Mouse (Mus musculus) left cerebral cortex, adult 18-20 months (tissue): ENCODE results near the gene Hist1h1a. TPM values are rescaled to one million over a fixed set of nuclear protein-coding genes. Genes with fewer than 3 reads are reported as not detected.
"Not testable (repeated sequence)": the region's sequence is repeated elsewhere in the genome, so short reads cannot be mapped to it uniquely, and the experiment has no call there.

Source experiments
- DNase-seq, 2 experiments: peaks; one replicate each; pipeline ENCODE4 v3.0.0; 2021 to 2022; ENCODE audit warnings: low spot score in 2 of 2, mixed read lengths in 1 of 2
- long read RNA-seq, 2 experiments: library from polyadenylated mRNA; stranded (forward); transcript quantifications; one replicate each; pipeline ENCODE4 v2.0.0; 2021
- total RNA-seq, 2 experiments: library from RNA; stranded (reverse); gene quantifications; 2 replicates each; pipeline ENCODE4 v1.2.3; 2021

The Hist1h1a gene
- 10 to 100 TPM; 24.9 to 25.2 TPM for total RNA-seq
- long read RNA-seq, experiment 1, result 0 reads
- long read RNA-seq, experiment 2, result 0 reads

DNA sequence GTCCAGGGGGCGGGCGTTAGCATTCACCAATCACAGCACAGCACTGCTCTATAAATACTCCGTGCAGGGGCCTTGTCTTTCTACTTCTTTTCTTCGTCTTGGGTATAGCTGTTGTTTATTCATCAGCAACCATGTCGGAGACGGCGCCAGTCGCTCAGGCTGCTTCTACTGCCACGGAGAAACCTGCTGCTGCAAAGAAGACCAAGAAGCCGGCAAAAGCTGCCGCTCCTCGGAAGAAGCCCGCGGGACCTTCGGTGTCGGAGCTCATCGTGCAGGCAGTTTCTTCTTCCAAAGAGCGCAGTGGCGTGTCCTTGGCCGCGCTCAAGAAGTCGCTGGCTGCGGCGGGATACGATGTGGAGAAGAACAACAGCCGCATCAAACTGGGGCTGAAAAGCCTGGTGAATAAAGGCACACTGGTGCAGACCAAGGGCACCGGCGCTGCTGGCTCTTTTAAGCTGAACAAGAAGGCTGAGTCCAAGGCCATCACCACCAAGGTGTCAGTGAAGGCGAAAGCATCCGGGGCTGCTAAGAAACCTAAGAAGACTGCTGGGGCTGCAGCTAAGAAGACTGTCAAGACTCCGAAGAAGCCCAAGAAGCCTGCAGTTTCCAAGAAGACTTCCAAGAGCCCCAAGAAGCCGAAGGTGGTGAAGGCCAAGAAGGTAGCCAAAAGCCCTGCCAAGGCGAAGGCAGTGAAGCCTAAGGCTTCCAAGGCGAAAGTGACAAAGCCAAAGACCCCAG lies at the start of gene Hist1h1a:
Gene Hist1h1a (plus strand): TSS at position 81 of the 738 bp plus-strand sequence.
- DNase-seq, result peak; percentile 71 to 77

GRCm38 (mm10) chr13:23716261-23717042 lies 47.0 kb upstream of the Hist1h1a start:
- no peak for DNase-seq

- no peak for DNase-seq
These were observed 46.3 kb upstream of the Hist1h1a start for GRCm38 (mm10) chr13:23717176-23717575.

- not testable (repeated sequence) for DNase-seq
These were observed 45.7 kb upstream of the Hist1h1a start for GRCm38 (mm10) chr13:23717593-23718245.

DNA sequence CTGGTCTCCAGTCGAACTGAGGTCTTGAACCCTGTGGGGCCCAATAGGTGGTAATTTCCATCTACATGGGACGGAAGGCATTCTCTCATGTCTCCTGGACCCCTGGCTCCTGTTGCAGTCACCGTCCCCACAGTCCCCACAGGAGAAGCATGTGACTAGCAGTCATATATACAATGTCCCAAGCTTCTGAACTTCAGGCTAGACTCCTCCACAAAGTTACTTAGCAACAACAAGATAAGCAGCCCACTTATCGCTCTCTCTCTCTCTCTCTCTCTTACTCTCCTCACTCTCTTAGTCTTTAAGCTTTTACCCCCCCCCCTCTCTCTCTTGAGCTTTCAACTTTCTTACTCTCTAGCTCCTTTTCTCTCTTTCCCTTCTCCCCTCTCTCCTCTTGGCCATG lies 39.2 kb upstream of the Hist1h1a start:
- DNase-seq, result no peak

DNA sequence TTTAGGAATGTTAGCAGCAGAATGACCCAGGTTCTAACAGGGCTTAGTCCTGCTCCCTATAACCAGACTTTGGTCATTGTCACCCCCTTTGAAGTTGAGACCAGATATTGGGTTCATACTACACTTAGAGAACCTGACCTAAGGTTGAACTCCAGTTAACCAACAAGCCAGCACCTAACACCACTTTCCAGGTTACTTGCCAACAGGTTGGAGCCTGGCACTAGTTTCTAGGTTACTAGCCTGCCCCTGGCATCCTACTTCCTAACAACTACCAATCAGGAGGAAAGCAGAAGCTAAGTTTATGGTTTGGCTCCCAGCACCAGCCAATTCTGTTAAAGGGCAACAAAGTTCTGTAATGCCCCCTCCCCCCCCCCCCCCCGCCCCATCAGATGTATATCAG lies 38.3 kb upstream of the Hist1h1a start:
- DNase-seq, result no peak

- no peak for DNase-seq
These were observed 34.8 kb upstream of the Hist1h1a start for GRCm38 (mm10) chr13:23728472-23729191.

GRCm38 (mm10) chr13:23729192-23729525 lies 34.3 kb upstream of the Hist1h1a start:
- DNase-seq, result no peak

GRCm38 (mm10) chr13:23729706-23730105 lies 33.8 kb upstream of the Hist1h1a start:
- no peak for DNase-seq

GRCm38 (mm10) chr13:23730479-23730878 lies 33.0 kb upstream of the Hist1h1a start:
- DNase-seq, result no peak

DNA sequence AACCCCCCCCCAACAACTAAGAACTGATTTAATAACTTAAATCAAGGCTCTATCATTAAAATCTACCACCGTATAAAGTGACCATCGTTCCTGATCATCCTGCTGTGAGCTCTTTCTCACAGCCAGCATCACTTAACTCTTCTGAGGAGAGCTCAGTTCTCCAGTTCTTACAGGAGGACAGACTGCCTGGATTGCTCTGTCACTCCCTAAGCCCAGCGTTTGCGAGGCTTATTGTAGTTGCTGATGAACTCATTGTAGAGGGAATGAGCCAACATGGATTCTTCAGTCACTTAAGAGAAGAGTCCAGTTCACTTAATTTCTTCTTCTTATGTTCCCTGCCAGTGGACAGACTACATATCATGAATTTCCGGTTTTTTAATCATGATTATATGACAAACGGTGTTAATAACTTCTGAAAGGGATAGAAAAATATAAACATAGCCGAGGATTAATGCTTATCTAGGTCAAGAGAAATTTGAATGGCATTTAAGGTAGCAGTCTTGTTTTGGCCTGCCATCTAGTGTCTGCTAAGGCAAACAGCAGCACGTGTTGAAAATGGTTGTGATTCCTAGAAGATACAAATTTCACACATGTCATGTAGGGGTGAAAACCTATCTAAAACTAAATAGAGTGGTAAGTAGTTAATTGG lies 31.2 kb upstream of the Hist1h1a start:
- DNase-seq, result no peak

GRCm38 (mm10) chr13:23737091-23737490 lies 26.4 kb upstream of the Hist1h1a start:
- DNase-seq, result no peak

DNA sequence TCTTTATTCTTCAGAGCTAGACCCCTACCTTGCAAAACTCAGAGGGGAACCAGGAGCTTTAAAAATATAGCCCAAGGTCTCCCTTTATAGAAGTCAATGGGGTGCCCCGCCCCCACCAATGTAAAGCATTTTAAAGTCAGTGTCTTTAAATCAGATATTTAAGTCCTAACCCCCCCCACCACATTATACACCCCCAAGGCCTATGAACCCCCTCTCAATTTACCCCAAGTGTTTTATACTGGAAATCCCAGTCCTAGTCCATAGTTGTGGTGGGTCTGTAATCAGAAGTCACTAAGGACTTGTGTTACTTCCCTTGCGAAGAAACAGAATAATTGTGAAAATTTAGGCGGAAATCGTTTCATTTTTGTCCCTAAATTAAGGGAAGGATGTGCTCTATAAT lies 25.4 kb upstream of the Hist1h1a start:
- no peak for DNase-seq

DNA sequence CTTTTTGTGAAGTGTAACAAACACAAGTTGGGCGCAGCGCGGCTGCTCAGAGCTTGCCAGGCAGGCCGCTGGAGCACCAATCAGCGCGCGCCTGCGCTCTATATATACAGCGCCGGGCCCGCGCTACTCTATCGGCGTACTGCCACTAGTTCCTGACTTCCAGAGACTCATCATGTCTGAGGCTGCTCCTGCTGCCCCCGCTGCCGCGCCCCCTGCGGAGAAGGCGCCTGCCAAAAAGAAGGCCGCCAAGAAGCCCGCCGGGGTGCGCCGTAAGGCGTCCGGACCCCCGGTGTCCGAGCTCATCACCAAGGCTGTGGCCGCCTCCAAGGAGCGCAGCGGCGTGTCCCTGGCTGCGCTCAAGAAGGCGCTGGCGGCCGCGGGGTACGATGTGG lies 24.8 kb upstream of the Hist1h1a start, which contains the start of gene Hist1h1c:
Gene Hist1h1c (plus strand): TSS at position 132 of the 392 bp plus-strand sequence.
- peak; percentile 80 to 90 for DNase-seq

GRCm38 (mm10) chr13:23739069-23739921 lies 24.2 kb upstream of the Hist1h1a start:
- peak; percentile 87 to 94 for DNase-seq

GRCm38 (mm10) chr13:23739922-23740252 lies 23.6 kb upstream of the Hist1h1a start:
- DNase-seq, result no peak

DNA sequence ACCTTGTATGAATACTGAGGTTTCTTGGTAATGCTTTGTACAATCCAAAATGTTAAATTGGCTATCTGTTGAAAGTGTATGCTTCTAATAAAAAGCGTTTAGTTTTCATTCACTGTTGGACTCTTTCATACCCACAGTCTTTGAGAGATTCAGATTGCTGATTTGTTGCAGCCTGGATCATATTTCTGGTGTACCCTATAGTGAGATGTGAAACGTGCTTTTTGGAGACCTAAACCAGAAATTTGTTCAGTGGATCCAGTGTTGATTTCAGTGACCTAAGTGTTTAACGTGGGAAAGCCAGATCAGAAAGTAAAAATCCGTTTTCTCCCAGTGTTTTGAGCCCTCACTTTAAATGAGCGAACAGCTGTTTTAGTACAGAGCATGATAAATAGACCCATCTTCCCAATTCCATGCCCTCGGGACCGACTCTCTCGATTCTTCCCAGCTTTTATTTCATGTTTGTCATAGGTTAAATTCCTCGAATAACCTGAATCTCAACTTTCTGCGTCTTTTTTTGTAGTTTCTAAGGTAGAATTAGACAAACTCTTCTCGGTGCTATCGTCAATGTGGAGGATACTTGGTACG lies 23.1 kb upstream of the Hist1h1a start:
- no peak for DNase-seq

DNA sequence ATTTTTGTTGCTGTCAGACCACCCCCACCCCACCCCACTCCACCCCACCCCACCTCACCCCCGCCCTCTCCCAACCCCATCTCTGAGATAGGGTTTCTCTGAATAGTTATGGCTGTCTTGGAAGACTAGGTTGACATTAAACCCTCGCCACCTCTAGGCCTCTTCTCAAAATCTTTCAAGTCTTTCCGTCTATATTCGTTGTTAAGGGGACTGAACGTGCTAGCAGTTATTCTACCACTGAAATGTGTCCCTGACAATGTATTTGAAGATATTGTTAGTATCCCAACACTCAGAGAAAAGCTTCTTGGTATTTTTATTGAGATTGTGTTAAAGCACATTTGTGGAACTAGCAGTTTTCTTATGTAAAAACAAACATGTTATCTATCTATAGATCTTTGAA lies 22.6 kb upstream of the Hist1h1a start:
- DNase-seq, result no peak

DNA sequence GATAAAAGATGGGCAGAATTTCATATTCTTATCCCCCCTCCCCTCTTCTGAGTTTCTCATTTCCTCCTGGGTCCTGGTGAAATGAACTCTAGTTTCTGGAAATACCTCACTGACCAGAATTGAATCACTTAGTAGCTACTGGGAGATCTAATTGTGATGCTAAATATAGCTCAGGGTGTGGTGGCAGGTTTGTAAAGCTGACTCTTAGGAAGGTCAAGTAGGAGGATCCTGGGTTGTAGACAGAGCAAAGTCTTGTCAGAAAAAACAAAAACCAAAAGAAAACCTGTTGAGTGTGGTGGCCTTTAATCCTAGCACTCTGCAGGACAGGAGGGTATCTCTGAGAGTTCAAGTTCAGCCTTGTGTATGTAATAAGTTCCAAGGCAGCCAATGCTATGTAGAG lies 21.5 kb upstream of the Hist1h1a start:
- no peak for DNase-seq

DNA sequence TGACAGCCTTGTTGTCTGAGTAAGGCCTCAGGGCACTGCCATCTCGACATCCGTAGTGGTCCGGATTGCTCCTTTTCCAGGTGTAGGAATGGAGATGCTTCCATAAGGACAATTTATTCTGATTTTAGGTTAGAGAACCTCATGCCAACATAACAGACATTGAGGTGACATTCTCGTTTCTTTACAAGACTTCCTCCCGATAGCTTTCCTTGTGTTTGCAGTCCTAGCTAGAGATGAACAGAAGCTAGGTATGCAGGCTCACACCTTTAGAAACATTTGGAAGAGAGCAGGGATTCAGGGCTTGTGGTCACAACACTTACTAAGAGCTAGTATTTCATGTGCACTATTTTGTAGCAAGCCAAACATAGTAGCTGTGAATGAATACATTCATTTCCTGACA lies 20.3 kb upstream of the Hist1h1a start:
- DNase-seq, result no peak
